Mouse (Mus musculus) kidney, adult 18-20 months (tissue): ENCODE measurements at regions not wholly inside any gene's neighbourhood (a gene's known extent, or its start where the extent isn't known, plus 50 kb on each side); places are given as distances from the start of the nearest gene placed in this dataset.
A peak's percentile ranks its signal among the peaks of the same experiment; 100 is the strongest.

Source experiments
- DNase-seq: peaks from one replicate; pipeline ENCODE4 v3.0.0; 2021

- no peak for DNase-seq
Observed at GRCm38 (mm10) chr2:49376281-49376680, 75.0 kb upstream of the Epc2 start.

- no peak for DNase-seq
Observed at GRCm38 (mm10) chr2:49379222-49379805, 72.0 kb upstream of the Epc2 start.

GRCm38 (mm10) chr2:49380965-49381364 lies 70.3 kb upstream of the Epc2 start:
- DNase-seq = peak; percentile 4

- DNase-seq = no peak
Observed at GRCm38 (mm10) chr2:49386747-49387146, 64.5 kb upstream of the Epc2 start.

GRCm38 (mm10) chr2:49391322-49392262 lies 59.7 kb upstream of the Epc2 start:
- no peak for DNase-seq
